Mouse (Mus musculus) brown adipose tissue, adult 24 weeks (tissue): ENCODE data around the gene Etl4. TPM values are rescaled to one million over a fixed set of nuclear protein-coding genes. Genes with fewer than 3 reads are reported as not detected.

Source experiments
- H3K27ac ChIP-seq: fragments of 200-500 bp; replicated peaks from 2 replicates; pipeline ENCODE4 v1.5.1; 2012; ENCODE audit warnings: low read depth, mild to moderate bottlenecking, low read length
- H3K4me1 ChIP-seq: fragments of 200-500 bp; 2 replicates; pipeline ENCODE4 v1.6.1; 2012; ENCODE audit warnings: low read length, mixed read lengths; ENCODE audit not compliant: control insufficient read depth, insufficient read depth, insufficient read length
- H3K4me3 ChIP-seq: fragments of 200-500 bp; 2 replicates; pipeline ENCODE4 v1.5.1; 2012; ENCODE audit warnings: low read depth, mild to moderate bottlenecking, low read length, moderate library complexity; ENCODE audit not compliant: insufficient read depth
- polyA plus RNA-seq: library from polyadenylated mRNA; stranded (reverse); fragments of >200 nt; gene quantifications from 2 replicates; pipeline ENCODE4 v1.2.4, GENCODE M21; 2012; ENCODE audit not compliant: missing spikeins, insufficient read depth, insufficient read length

Gene Etl4
- polyA plus RNA-seq, 1 experiment = 8.9 TPM

DNA sequence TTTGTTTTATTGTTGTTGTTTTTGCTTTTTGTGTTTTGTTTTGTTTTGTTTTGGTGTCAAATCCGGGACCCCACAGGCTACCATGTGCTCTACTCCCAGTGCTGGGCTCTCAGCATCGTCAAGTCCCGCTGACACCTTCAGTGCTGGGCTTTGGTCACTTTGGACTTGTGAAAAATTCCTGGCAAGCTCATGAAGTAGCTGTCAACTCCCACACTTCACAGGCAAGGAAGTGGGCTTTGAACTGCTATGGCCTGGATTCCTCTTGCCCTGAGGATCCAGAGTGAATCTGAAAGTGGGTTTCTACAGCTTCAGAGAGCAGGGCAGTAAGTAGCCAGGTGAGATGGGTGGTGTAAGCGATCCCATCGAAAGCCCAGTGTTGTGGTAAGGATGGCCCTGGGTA lies 649.5 kb downstream of the Etl4 start:
- H3K4me3 ChIP-seq = no peak overlapping the region
- peaks cover 27% of the 10 kb centered on the region for H3K4me1 ChIP-seq
- H3K27ac ChIP-seq = no peak overlapping the region

- Histone ChIP-seq H3K4me3 (no peak overlapping the region), H3K4me1 (peaks cover 27% of the 10 kb centered on the region), H3K27ac (no peak overlapping the region)
Measured at GRCm38 (mm10) chr2:20559723-20560122, 650.1 kb downstream of the Etl4 start.

DNA sequence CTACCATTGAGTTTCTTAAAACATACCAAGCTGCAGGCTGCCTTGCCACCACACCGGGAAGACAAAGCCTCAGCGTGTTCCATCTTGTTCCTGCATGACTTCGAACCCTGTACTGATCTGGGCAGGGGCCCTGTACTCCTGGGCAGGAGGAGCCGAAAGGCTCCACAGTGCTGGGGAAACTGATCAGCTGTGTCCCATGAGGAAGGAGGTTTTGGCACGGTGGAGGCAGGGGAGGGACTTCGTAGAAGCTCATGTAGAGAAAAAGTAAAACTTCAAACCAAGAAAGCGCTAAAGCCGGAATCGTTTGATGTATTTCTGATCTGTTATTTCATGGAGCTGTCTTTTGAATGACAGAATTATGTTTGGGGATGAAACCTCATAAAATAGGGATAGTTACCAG lies 651.0 kb downstream of the Etl4 start:
- Histone ChIP-seq H3K4me1 (peaks cover 27% of the 10 kb centered on the region), H3K27ac (no peak overlapping the region), H3K4me3 (no peak overlapping the region)

GRCm38 (mm10) chr2:20563036-20563435 lies 653.5 kb downstream of the Etl4 start:
- Histone ChIP-seq H3K27ac (no peak overlapping the region), H3K4me1 (peaks cover 34% of the 10 kb centered on the region), H3K4me3 (no peak overlapping the region)

DNA sequence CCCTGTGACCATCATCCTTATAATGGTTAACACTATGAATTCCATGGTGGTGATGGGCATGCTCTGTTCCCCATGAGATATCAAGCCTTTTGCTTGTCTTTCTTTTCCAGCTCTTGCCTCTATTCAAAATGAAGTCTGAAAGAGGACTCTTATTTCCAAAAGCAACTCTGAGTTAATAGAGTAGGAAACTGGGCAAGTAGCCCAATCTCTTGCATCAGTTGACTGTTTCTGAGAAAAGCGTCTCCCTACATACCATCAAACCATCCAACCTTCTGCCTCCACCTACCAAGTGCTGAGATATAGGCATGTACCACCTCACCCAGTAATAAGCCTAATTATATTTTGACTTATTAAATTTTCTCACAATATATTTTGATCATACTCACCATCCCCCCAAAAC lies 658.9 kb downstream of the Etl4 start:
- Histone ChIP-seq H3K4me1 (peaks cover 19% of the 10 kb centered on the region), H3K4me3 (no peak overlapping the region), H3K27ac (no peak overlapping the region)

DNA sequence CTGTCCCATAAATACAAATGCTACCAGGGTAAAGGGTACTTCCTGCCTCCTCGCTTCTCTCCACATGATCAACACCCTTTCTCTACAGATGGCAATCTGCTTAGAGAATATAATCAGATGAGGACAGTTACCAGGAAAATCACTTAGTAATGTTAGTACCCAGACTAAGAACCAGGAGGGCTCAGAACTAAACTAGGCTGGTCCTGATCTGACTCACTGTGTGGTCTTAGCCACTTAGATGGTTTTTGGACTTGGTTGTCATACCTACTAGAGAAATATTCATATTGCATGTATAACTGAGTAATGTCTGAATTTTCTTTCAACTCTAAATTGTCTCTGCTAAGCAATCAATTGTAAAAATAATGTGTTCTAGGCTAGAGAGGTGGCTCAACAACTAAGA lies 662.4 kb downstream of the Etl4 start:
- no peak overlapping the region for H3K27ac ChIP-seq
- H3K4me3 ChIP-seq = no peak overlapping the region
- H3K4me1 ChIP-seq = peaks cover 14% of the 10 kb centered on the region

- Histone ChIP-seq H3K27ac (no peak overlapping the region), H3K4me3 (no peak overlapping the region), H3K4me1 (peaks cover 13% of the 10 kb centered on the region)
Measured at GRCm38 (mm10) chr2:20580331-20580730, 670.8 kb downstream of the Etl4 start.

GRCm38 (mm10) chr2:20583032-20583431 lies 673.5 kb downstream of the Etl4 start:
- Histone ChIP-seq H3K4me1 (peaks cover 15% of the 10 kb centered on the region), H3K27ac (no peak overlapping the region), H3K4me3 (no peak overlapping the region)

- H3K4me1 ChIP-seq = peaks cover 17% of the 10 kb centered on the region
- no peak overlapping the region for H3K27ac ChIP-seq
- no peak overlapping the region for H3K4me3 ChIP-seq
Measured at GRCm38 (mm10) chr2:20583562-20584153, 674.1 kb downstream of the Etl4 start.

DNA sequence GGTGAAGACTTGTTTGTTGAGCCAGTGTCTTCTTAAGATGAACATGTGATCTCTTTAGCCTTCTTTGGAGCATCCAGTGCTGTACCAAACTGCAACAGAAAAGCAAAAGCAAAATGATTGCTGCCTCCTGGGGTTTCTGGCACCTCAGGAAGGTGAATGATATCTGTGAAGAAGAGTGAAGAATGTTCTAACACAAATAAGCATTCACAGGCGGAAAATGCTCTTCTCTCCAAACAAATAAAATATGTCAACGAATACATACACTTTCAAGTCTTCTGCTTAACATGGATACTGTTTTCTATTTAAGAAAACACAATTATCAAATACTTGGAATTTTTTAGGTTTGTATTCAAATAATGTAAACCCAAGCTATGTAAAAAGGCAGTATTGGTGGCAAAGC lies 678.3 kb downstream of the Etl4 start:
- H3K27ac ChIP-seq = no peak overlapping the region
- peaks cover 9% of the 10 kb centered on the region for H3K4me1 ChIP-seq
- no peak overlapping the region for H3K4me3 ChIP-seq

DNA sequence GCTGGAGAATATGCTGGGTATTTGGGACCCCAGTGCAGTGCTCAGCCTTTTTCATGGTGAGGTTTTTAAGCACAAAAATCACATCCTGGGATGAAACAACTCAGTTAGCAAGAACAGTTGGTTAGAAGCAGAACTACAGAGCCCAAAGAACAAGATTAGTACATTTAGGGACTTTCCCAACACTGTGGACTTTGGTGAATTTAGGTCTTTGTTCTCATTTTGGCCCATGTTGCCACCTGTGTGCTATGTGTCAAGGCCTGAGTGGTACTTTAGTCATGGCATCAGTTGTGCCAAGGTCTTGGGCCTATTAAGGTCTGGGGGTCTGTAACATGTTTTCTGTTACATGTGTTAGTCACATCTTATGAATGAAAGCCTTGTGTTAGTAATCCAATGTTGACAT lies 679.1 kb downstream of the Etl4 start:
- H3K4me3 ChIP-seq = no peak overlapping the region
- peaks cover 13% of the 10 kb centered on the region for H3K4me1 ChIP-seq

GRCm38 (mm10) chr2:20594129-20594528 lies 684.5 kb downstream of the Etl4 start:
- no peak overlapping the region for H3K4me3 ChIP-seq
- H3K4me1 ChIP-seq = peaks cover 6% of the 10 kb centered on the region
- H3K27ac ChIP-seq = no peak overlapping the region

More for the DNA sequence above, 679.1 kb downstream of the Etl4 start:
- H3K27ac ChIP-seq = no peak overlapping the region

- Histone ChIP-seq H3K27ac (no peak overlapping the region), H3K4me1 (peaks cover 7% of the 10 kb centered on the region), H3K4me3 (no peak overlapping the region)
Measured at GRCm38 (mm10) chr2:20595000-20595399, 685.4 kb downstream of the Etl4 start.

GRCm38 (mm10) chr2:20596558-20596957 lies 687.0 kb downstream of the Etl4 start:
- Histone ChIP-seq H3K4me3 (no peak overlapping the region), H3K4me1 (peaks cover 11% of the 10 kb centered on the region), H3K27ac (no peak overlapping the region)

- Histone ChIP-seq H3K4me1 (peaks cover 11% of the 10 kb centered on the region), H3K4me3 (no peak overlapping the region), H3K27ac (no peak overlapping the region)
Measured at GRCm38 (mm10) chr2:20597193-20597592, 687.6 kb downstream of the Etl4 start.

- Histone ChIP-seq H3K4me1 (peaks cover 6% of the 10 kb centered on the region; the same call in 1 of the 2 replicates), H3K27ac (no peak overlapping the region), H3K4me3 (no peak overlapping the region)
Measured at GRCm38 (mm10) chr2:20602656-20603055, 693.1 kb downstream of the Etl4 start.
